Mouse (Mus musculus) layer of hippocampus, adult 9-10 months (tissue): ENCODE results near the gene Lgr5.

Experiments
- DNase-seq: peaks from one replicate; pipeline ENCODE4 v3.0.0; 2022; ENCODE audit warnings: low spot score

The Lgr5 gene

GRCm38 (mm10) chr10:115505155-115505554 lies 82.4 kb downstream of the Lgr5 start:
- DNase-seq = no peak

- no peak for DNase-seq
Observed at GRCm38 (mm10) chr10:115493778-115494141, 93.8 kb downstream of the Lgr5 start.

- DNase-seq = no peak
Observed at GRCm38 (mm10) chr10:115492956-115493777, 94.4 kb downstream of the Lgr5 start.

- no peak for DNase-seq
Observed at GRCm38 (mm10) chr10:115491803-115492510, 95.6 kb downstream of the Lgr5 start.

GRCm38 (mm10) chr10:115485602-115486001 lies 102.0 kb downstream of the Lgr5 start:
- no peak for DNase-seq

- no peak for DNase-seq
Observed at GRCm38 (mm10) chr10:115484660-115485059, 102.9 kb downstream of the Lgr5 start.

- no peak for DNase-seq
Observed at GRCm38 (mm10) chr10:115478441-115479141, 109.0 kb downstream of the Lgr5 start.

- DNase-seq = no peak
Observed at GRCm38 (mm10) chr10:115476506-115476905, 111.1 kb downstream of the Lgr5 start.

- DNase-seq = no peak
Observed at GRCm38 (mm10) chr10:115475000-115475550, 112.5 kb downstream of the Lgr5 start.

GRCm38 (mm10) chr10:115473213-115473961 lies 114.2 kb downstream of the Lgr5 start:
- DNase-seq = no peak

- DNase-seq = no peak
Observed at GRCm38 (mm10) chr10:115470621-115471334, 116.8 kb downstream of the Lgr5 start.

- DNase-seq = no peak
Observed at GRCm38 (mm10) chr10:115469040-115469439, 118.5 kb downstream of the Lgr5 start.

GRCm38 (mm10) chr10:115468632-115469031 lies 118.9 kb downstream of the Lgr5 start:
- no peak for DNase-seq

- DNase-seq = no peak
Observed at GRCm38 (mm10) chr10:115467985-115468384, 119.6 kb downstream of the Lgr5 start.

- no peak for DNase-seq
Observed at GRCm38 (mm10) chr10:115465778-115466177, 121.8 kb downstream of the Lgr5 start.

GRCm38 (mm10) chr10:115465072-115465471 lies 122.5 kb downstream of the Lgr5 start:
- DNase-seq = no peak

- no peak for DNase-seq
Observed at GRCm38 (mm10) chr10:115462646-115463045, 124.9 kb downstream of the Lgr5 start.

GRCm38 (mm10) chr10:115457368-115458021 lies 130.1 kb downstream of the Lgr5 start:
- no peak for DNase-seq

GRCm38 (mm10) chr10:115448614-115449013 lies 139.0 kb downstream of the Lgr5 start:
- DNase-seq = no peak

GRCm38 (mm10) chr10:115437286-115437685 lies 150.3 kb downstream of the Lgr5 start:
- DNase-seq = no peak

GRCm38 (mm10) chr10:115425351-115425750 lies 162.2 kb downstream of the Lgr5 start:
- DNase-seq = no peak
